Mouse (Mus musculus): ENCODE data around the gene Grm4. TPM values are rescaled to one million over a fixed set of nuclear protein-coding genes. Genes with fewer than 3 reads are reported as not detected.

Gene Grm4
- polyA plus RNA-seq, 1 experiment from 2014 or later = not detected

DNA sequence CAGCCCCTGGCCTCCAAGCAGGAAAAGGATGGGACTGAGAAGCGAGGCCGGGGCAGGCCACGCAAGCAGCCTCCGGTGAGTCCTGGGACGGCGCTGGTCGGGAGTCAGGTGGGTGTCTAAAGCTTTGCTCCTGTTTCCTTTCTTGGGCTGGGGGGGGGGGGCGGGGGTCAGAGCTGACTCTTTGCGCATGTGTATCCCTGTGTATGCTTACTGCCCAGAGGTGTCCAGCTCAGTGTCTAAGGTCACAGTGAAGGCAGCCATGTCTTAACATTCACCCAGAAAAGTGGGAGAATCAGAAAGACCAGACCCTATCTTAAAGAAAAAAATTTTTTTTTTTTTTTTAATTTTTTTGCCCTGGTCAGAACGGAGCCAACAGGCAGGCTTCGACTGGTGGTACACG is 38.4 kb upstream of the Grm4 start:
- ATAC-seq (ENCODE audit: low read depth) = no peak
- H3K9me3 ChIP-seq (replicated peaks; ENCODE audit: control insufficient read depth, low read length) = no peaks in the 10 kb centered on the region
- no peak overlapping the region for H3K27ac ChIP-seq (ENCODE audit: low read length)
- peaks cover 4% of the 10 kb centered on the region; the same call in 1 of the 2 replicates for H3K36me3 ChIP-seq (ENCODE audit: control insufficient read depth, insufficient read depth)
- WGBS (ENCODE audit: insufficient replicate concordance) = 39% methylated on average over 11 of the region's 12 CpGs
- H3K27me3 ChIP-seq (ENCODE audit: control insufficient read depth, insufficient read depth, low read depth, low read length) = no peaks in the 10 kb centered on the region
- H3K9ac ChIP-seq (ENCODE audit: low read depth, low read length) = no peak overlapping the region
- H3K4me1 ChIP-seq (ENCODE audit: control insufficient read depth, low read depth, low read length) = peaks cover 56% of the 10 kb centered on the region
- H3K4me2 ChIP-seq (ENCODE audit: low read depth, low read length) = peak overlapping the region; percentile 92; the same call in 1 of the 2 replicates
- no peak overlapping the region for H3K4me3 ChIP-seq (ENCODE audit: low read depth, low read length)

DNA sequence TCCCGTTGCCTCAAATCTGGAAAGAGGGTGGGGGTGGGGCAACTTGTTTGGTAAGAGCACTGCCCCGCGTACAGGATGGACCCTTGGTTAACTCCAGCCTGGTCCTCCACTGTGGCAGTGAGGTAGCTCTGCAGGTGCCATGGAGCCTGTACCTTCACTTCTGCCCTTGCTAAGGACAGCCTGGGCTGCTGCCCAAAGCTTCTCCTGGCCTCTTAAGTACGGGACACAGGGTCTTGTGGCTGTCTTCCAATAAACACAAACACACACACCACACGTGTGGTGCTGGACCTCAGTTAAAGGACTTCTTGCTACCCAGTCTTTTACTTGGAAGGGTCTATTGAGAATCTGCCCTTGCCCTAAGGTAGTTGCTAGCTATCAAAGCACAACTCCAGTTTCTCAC is 37.6 kb upstream of the Grm4 start:
- Histone ChIP-seq H3K9ac (ENCODE audit: low read depth, low read length) (no peak overlapping the region; the same call in 1 of the 2 replicates), H3K9me3 (replicated peaks; ENCODE audit: control insufficient read depth, low read length) (no peaks in the 10 kb centered on the region), H3K4me2 (ENCODE audit: low read depth, low read length) (peak overlapping the region; percentile 92), H3K27me3 (ENCODE audit: control insufficient read depth, insufficient read depth, low read depth, low read length) (no peaks in the 10 kb centered on the region), H3K27ac (ENCODE audit: low read length) (no peak overlapping the region), H3K4me3 (ENCODE audit: low read depth, low read length) (peak overlapping the region; percentile 81), H3K4me1 (ENCODE audit: control insufficient read depth, low read depth, low read length) (peaks cover 54% of the 10 kb centered on the region), H3K36me3 (ENCODE audit: control insufficient read depth, insufficient read depth) (peaks cover 4% of the 10 kb centered on the region; the same call in 1 of the 2 replicates)
- no peak for ATAC-seq (ENCODE audit: low read depth)
- WGBS (ENCODE audit: insufficient replicate concordance) = under 1% methylated on average over 5 of the region's 5 CpGs

DNA sequence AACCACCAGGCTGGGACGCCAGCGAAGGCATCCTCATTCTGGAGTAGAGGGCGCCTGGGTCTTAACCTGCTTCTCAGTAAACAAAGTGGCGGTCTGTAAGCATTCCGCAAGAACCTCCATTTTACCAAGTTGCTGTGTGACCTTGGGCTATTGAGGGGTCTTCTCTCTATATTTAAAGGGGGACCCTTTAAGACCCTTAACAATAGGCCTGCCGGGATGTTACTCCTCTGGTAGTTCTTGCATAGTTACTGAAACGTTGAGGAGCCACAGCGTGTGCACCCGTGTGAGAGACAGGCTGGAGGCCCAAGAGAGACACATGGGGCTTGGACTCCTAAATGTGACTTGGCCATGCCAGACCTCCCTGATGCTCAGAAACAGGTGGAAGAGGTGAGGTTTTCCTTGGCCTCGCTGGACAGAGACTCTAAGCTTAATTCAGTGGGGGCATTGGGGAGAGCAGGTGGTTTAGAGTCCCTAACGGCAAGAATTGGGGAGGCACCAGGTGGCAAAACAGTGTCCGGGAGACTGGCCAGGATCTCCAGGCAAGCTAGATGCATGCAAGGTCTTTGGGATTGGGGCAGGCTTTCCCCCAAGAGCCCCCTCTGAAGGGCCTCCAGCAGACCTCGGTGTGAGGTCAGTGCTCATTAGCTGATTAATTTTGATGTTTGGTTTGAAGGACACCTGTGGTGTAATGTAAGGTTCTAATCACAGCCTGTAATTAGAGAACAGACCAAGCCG is 36.9 kb upstream of the Grm4 start:
- peaks cover 50% of the 10 kb centered on the region for H3K4me1 ChIP-seq (ENCODE audit: control insufficient read depth, low read depth, low read length)
- 2% methylated on average over 14 of the region's 14 CpGs for WGBS (ENCODE audit: insufficient replicate concordance)

DNA sequence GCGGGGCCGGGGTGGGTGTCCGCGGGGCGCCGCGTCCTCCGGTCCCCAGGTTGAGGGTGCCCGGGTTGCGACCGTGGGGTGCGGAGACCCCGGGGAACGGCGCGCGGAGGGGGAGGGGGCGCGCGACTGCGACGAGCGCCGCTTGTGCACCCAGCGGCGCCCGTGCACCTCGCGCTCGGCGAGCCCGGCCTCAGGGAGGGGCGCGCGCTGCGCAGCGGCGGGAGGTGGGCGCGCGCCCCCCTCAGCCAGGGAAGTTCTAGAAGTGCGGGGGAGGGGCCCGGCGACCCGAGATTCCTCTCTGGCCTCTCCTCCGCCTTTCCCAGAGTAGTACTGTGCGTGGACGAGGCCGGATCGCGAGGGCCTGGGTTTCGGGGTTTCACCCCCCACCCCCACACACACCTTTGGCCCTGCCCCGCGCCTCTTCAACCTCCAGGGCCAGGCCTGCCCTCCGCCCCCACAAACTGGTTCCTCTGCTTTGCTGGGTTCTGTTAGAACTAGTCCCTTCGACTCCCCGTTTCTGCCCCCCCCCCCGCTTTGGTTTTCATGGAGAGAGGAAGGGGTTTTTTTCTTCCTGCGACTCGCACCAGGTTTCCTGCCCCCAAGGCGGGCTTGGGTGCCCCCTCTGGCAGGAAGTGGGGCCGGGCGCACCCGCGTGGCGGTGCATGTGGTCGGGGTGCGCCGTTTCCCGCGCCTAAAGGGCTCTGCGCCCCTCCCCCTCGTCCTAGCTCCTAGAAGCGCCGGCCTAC is 36.2 kb upstream of the Grm4 start:
- Histone ChIP-seq H3K4me2 (ENCODE audit: low read depth, low read length) (peak overlapping the region; percentile 92), H3K27me3 (ENCODE audit: control insufficient read depth, insufficient read depth, low read depth, low read length) (no peaks in the 10 kb centered on the region), H3K4me1 (ENCODE audit: control insufficient read depth, low read depth, low read length) (peaks cover 53% of the 10 kb centered on the region), H3K27ac (ENCODE audit: low read length) (peak overlapping the region; percentile 92), H3K36me3 (ENCODE audit: control insufficient read depth, insufficient read depth) (peaks cover 4% of the 10 kb centered on the region; the same call in 1 of the 2 replicates), H3K9ac (ENCODE audit: low read depth, low read length) (peak overlapping the region; percentile 83), H3K4me3 (ENCODE audit: low read depth, low read length) (peak overlapping the region; percentile 81), H3K9me3 (replicated peaks; ENCODE audit: control insufficient read depth, low read length) (no peaks in the 10 kb centered on the region)
- peak; percentile 9 for ATAC-seq (ENCODE audit: low read depth)
- under 1% methylated on average over 50 of the region's 75 CpGs for WGBS (ENCODE audit: insufficient replicate concordance)

More for the DNA sequence above, 36.9 kb upstream of the Grm4 start:
- Histone ChIP-seq H3K4me2 (ENCODE audit: low read depth, low read length) (peak overlapping the region; percentile 92), H3K27me3 (ENCODE audit: control insufficient read depth, insufficient read depth, low read depth, low read length) (no peaks in the 10 kb centered on the region), H3K9ac (ENCODE audit: low read depth, low read length) (peak overlapping the region; percentile 83), H3K9me3 (replicated peaks; ENCODE audit: control insufficient read depth, low read length) (no peaks in the 10 kb centered on the region), H3K4me3 (ENCODE audit: low read depth, low read length) (peak overlapping the region; percentile 81), H3K36me3 (ENCODE audit: control insufficient read depth, insufficient read depth) (peaks cover 4% of the 10 kb centered on the region; the same call in 1 of the 2 replicates), H3K27ac (ENCODE audit: low read length) (peak overlapping the region; percentile 92)
- no peak for ATAC-seq (ENCODE audit: low read depth)

DNA sequence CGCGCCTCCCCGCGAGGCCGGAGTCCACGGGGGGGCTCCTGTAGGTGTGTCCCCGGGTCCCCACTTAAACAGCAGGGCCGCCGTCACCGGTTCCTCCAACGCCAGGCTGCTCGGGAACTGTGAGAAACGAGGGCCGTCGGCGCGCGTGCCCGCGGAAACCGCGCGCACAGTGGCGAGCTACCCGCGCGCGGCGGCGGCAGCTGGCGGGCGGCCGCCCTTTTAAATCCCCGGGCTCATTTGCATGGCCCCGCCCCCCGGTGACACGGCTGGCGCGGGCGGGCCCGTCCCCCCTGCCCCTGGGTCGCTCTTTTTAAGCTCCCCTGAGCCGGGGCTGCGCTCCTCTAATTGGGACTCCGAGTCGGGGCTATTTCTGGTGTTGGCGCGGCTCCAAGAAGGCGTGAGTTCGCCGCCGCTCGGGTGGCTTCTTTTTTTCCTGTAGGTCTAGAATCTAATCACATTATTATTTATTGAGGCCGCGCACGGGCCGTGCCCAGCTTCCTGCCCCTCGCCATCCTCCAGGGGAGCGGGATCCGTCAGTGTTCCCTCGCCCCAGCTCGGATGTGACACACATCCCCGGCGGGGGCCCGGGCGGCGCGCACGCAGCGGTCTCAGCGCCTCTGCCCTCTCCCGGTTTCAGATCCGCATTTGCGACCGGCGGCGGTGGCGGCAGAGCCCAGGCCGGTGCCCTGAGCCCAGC is 35.3 kb upstream of the Grm4 start, which contains the start of gene Hmga1:
Gene Hmga1, plus strand, starts transcription at position 183 of the 697 bp plus-strand sequence.
- Histone ChIP-seq H3K9ac (ENCODE audit: low read depth, low read length) (peak within 1 kb of the TSS; percentile 83), H3K4me3 (ENCODE audit: low read depth, low read length) (peak within 1 kb of the TSS; percentile 81), H3K4me2 (ENCODE audit: low read depth, low read length) (peak within 1 kb of the TSS; percentile 92), H3K27ac (ENCODE audit: low read length) (peak within 1 kb of the TSS; percentile 92), H3K27me3 (ENCODE audit: control insufficient read depth, insufficient read depth, low read depth, low read length) (no peaks in the 10 kb centered on the region), H3K4me1 (ENCODE audit: control insufficient read depth, low read depth, low read length) (peaks cover 46% of the 10 kb centered on the region), H3K9me3 (replicated peaks; ENCODE audit: control insufficient read depth, low read length) (no peaks in the 10 kb centered on the region), H3K36me3 (ENCODE audit: control insufficient read depth, insufficient read depth) (peaks cover under 1% of the 10 kb centered on the region; the same call in 1 of the 2 replicates)
- WGBS (ENCODE audit: insufficient replicate concordance) = under 1% methylated on average over 79 of the region's 79 CpGs
- peak; percentile 74 for ATAC-seq (ENCODE audit: low read depth)

DNA sequence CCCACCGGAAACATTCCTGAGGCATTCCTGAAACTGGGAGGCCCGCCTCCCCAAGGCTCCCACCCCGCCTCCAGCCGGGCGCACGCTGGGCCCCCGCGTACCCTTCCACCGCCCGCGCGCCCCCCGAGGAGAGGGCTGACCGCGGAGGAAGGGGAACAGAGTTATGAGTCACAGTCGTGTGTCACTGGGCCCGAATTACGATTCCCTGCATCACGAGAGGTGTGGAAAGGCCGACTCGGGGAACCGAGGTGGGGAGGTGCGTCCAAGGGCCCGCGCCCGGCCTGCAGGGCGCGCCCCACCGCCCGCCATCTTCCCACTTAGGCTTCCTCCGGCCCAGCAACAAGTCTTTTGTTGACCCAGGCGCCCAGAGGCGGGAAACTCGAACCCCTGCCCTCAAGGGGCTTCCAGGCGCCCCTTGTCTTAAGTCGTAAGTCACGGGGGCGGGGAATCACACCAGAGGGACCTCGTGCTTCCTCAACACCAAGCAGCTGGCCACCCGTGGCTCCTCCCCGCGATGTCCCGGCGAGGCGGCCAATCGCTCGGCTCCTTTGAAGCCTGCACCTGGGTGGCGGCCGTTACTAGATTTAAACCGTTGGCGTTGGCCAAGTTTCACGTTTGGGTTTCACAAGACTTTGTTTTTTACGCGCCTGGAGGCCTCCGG is 34.4 kb upstream of the Grm4 start:
- peak overlapping the region; percentile 83 for H3K9ac ChIP-seq (ENCODE audit: low read depth, low read length)
- H3K4me1 ChIP-seq (ENCODE audit: control insufficient read depth, low read depth, low read length) = peaks cover 44% of the 10 kb centered on the region
- WGBS (ENCODE audit: insufficient replicate concordance) = under 1% methylated on average over 55 of the region's 55 CpGs
- H3K4me3 ChIP-seq (ENCODE audit: low read depth, low read length) = peak overlapping the region; percentile 81
- ATAC-seq (ENCODE audit: low read depth) = peak; percentile 63
- peak overlapping the region; percentile 92 for H3K4me2 ChIP-seq (ENCODE audit: low read depth, low read length)
- no peaks in the 10 kb centered on the region for H3K9me3 ChIP-seq (replicated peaks; ENCODE audit: control insufficient read depth, low read length)
- no peaks in the 10 kb centered on the region for H3K27me3 ChIP-seq (ENCODE audit: control insufficient read depth, insufficient read depth, low read depth, low read length)
- no peaks in the 10 kb centered on the region for H3K36me3 ChIP-seq (ENCODE audit: control insufficient read depth, insufficient read depth)
- peak overlapping the region; percentile 92 for H3K27ac ChIP-seq (ENCODE audit: low read length)

DNA sequence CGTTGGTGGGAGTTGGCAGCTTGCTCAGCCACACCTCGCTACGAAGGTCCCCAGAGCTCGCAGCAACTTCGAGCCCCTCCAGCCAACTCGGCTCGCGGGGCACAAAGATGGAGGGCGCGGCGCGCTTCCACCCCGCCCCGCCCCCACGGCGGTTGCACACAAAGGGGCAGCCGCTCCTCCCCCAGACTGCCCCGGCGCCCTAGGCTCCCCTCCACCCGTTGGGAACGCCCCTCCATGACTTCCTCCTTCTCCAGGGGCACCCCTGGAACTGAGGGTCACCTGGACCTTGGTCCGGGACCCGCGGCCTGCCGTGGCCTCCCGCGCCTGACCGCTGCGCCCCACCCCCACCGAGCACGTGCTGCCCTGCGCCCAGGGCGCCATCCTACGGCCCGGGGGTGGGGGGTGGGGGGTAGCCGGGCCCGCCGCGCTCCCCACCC is 33.9 kb upstream of the Grm4 start:
- peak overlapping the region; percentile 92 for H3K27ac ChIP-seq (ENCODE audit: low read length)
- H3K36me3 ChIP-seq (ENCODE audit: control insufficient read depth, insufficient read depth) = no peaks in the 10 kb centered on the region
- 2% methylated on average over 39 of the region's 39 CpGs for WGBS (ENCODE audit: insufficient replicate concordance)
- ATAC-seq (ENCODE audit: low read depth) = peak; percentile 37
- peak overlapping the region; percentile 68 for H3K9ac ChIP-seq (ENCODE audit: low read depth, low read length)
- no peaks in the 10 kb centered on the region for H3K9me3 ChIP-seq (replicated peaks; ENCODE audit: control insufficient read depth, low read length)
- no peaks in the 10 kb centered on the region for H3K27me3 ChIP-seq (ENCODE audit: control insufficient read depth, insufficient read depth, low read depth, low read length)
- peaks cover 42% of the 10 kb centered on the region for H3K4me1 ChIP-seq (ENCODE audit: control insufficient read depth, low read depth, low read length)
- H3K4me2 ChIP-seq (ENCODE audit: low read depth, low read length) = peak overlapping the region; percentile 92
- H3K4me3 ChIP-seq (ENCODE audit: low read depth, low read length) = peak overlapping the region; percentile 81

All from liver, embryonic 16.5 days (tissue).